Mouse (Mus musculus) forebrain, embryonic 16.5 days (tissue): ENCODE data around the gene Ctse. TPM values are rescaled to one million over a fixed set of nuclear protein-coding genes. Genes with fewer than 3 reads are reported as not detected.

Experiments
- ATAC-seq: fragments of 200-750 bp; cut with Nextera tagmentation; 2 replicates; pipeline ENCODE4 v1.8.0; 2017; ENCODE audit warnings: mild to moderate bottlenecking, moderate library complexity
- H3K27ac ChIP-seq: fragments of 300-500 bp; sonication (generic); 2 replicates; pipeline ENCODE4 v1.5.1; 2014; ENCODE audit warnings: low read length, control low read depth
- H3K27me3 ChIP-seq: fragments of 300-500 bp; sonication (generic); replicated peaks from 2 replicates; pipeline ENCODE4 v1.6.1; 2014; ENCODE audit warnings: low read length; ENCODE audit not compliant: control insufficient read depth, insufficient read depth
- H3K36me3 ChIP-seq: fragments of 300-500 bp; sonication (generic); 2 replicates; pipeline ENCODE4 v1.6.1; 2014; ENCODE audit not compliant: control insufficient read depth, insufficient read depth
- H3K4me1 ChIP-seq: fragments of 300-500 bp; sonication (generic); replicated peaks from 2 replicates; pipeline ENCODE4 v1.6.1; 2014; ENCODE audit warnings: low read length; ENCODE audit not compliant: control insufficient read depth, insufficient read depth
- H3K4me2 ChIP-seq: fragments of 300-500 bp; sonication (generic); 2 replicates; pipeline ENCODE4 v1.6.1; 2014; ENCODE audit warnings: mild to moderate bottlenecking, low read length, control low read depth
- H3K4me3 ChIP-seq: fragments of 300-500 bp; sonication (generic); replicated peaks from 2 replicates; pipeline ENCODE4 v1.5.1; 2014; ENCODE audit warnings: mild to moderate bottlenecking, low read length, control low read depth
- H3K9ac ChIP-seq: fragments of 300-500 bp; sonication (generic); replicated peaks from 2 replicates; pipeline ENCODE4 v1.6.1; 2014; ENCODE audit warnings: low read depth, low read length, control low read depth
- H3K9me3 ChIP-seq: fragments of 300-500 bp; sonication (generic); 2 replicates; pipeline ENCODE4 v1.6.1; 2016; ENCODE audit warnings: low read length; ENCODE audit not compliant: control insufficient read depth
- WGBS: fragments of 180-500 bp; shearing (Covaris S2); extraction: QIAGEN DNeasy Blood & Tissue Kit; methylation state at CpG from one replicate; pipeline ENCODE4 v1.1.7; 2014; 5-methylcytosine and 5-hydroxymethylcytosine counted together
- polyA plus RNA-seq: library from polyadenylated mRNA; unstranded; fragments of >200 nt; fragmentation: Nextera tagmentation; extraction: Ambion mirVana; gene quantifications from 2 replicates; pipeline ENCODE4 v1.2.1, GENCODE M21; 2015

Ctse gene
- polyA plus RNA-seq, 1 experiment from 2014 or later: not detected

GRCm38 (mm10) chr1:131663286-131663995 is 25.3 kb downstream of the Ctse start:
- no peak overlapping the region for H3K4me3 ChIP-seq
- WGBS: 87% methylated on average over 9 of the region's 9 CpGs

DNA sequence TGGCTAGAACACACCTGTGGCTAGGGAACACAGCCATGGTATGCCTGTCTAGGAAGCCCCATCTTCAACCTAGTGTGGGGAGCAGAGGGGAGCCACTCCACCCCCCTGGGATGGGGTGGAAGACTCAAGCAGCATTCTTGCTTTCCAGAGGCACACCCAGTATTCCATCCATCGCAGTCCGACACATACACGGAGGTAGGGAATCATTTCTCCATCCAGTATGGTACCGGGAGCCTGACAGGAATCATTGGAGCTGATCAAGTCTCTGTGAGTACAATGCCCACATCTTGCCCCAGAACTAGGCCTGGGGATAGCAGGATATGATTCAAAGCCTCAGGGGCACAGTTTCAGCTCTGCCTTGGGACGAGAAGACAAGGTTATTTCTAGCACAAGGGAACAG is 26.0 kb downstream of the Ctse start:
- no peak overlapping the region for H3K4me2 ChIP-seq
- H3K27me3 ChIP-seq: no peaks in the 10 kb centered on the region
- no peak overlapping the region for H3K9ac ChIP-seq
- 82% methylated on average over 5 of the region's 5 CpGs for WGBS
- H3K4me3 ChIP-seq: no peak overlapping the region
- no peaks in the 10 kb centered on the region for H3K9me3 ChIP-seq
- no peak overlapping the region for H3K27ac ChIP-seq
- H3K4me1 ChIP-seq: no peaks in the 10 kb centered on the region
- ATAC-seq: no peak
- no peaks in the 10 kb centered on the region for H3K36me3 ChIP-seq

More at GRCm38 (mm10) chr1:131663286-131663995, 25.3 kb downstream of the Ctse start:
- no peak for ATAC-seq
- no peaks in the 10 kb centered on the region for H3K27me3 ChIP-seq
- H3K4me1 ChIP-seq: no peaks in the 10 kb centered on the region
- H3K9me3 ChIP-seq: no peaks in the 10 kb centered on the region
- no peak overlapping the region for H3K4me2 ChIP-seq
- no peaks in the 10 kb centered on the region for H3K36me3 ChIP-seq
- H3K9ac ChIP-seq: no peak overlapping the region
- no peak overlapping the region for H3K27ac ChIP-seq

GRCm38 (mm10) chr1:131665886-131666285 is 27.8 kb downstream of the Ctse start:
- no peak overlapping the region for H3K27ac ChIP-seq
- H3K36me3 ChIP-seq: no peaks in the 10 kb centered on the region
- no peak overlapping the region for H3K9ac ChIP-seq
- no peaks in the 10 kb centered on the region for H3K9me3 ChIP-seq
- no peak overlapping the region for H3K4me2 ChIP-seq
- H3K4me1 ChIP-seq: no peaks in the 10 kb centered on the region
- H3K4me3 ChIP-seq: no peak overlapping the region
- ATAC-seq: no peak; the same call in 1 of the 2 replicates
- no peaks in the 10 kb centered on the region for H3K27me3 ChIP-seq
- 57% methylated on average over 1 of the region's 1 CpGs for WGBS

DNA sequence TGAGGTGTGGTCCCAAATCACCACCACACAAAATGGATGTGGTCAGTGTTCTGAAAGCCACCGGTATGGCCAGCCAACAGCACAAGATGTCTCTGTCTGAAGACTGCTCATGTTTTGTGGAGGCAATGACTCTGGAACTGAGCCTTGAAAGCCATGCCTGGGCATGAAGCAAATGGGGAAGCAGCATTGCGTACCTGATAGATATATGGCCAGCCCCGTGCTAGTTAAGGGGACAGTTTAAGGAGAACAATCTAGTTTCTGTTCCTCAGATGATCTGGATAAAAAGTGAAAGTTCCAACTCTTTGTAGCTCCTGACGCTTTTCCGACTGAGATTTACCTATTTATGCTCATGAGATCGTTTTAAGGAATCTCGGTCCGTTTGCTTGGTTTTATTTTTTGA is 33.0 kb downstream of the Ctse start:
- H3K27ac ChIP-seq: no peak overlapping the region
- no peaks in the 10 kb centered on the region for H3K36me3 ChIP-seq
- no peak overlapping the region for H3K4me2 ChIP-seq
- no peak overlapping the region for H3K9ac ChIP-seq
- ATAC-seq: no peak
- no peaks in the 10 kb centered on the region for H3K4me1 ChIP-seq
- H3K9me3 ChIP-seq: no peaks in the 10 kb centered on the region
- no peaks in the 10 kb centered on the region for H3K27me3 ChIP-seq
- 91% methylated on average over 8 of the region's 8 CpGs for WGBS
- no peak overlapping the region for H3K4me3 ChIP-seq

GRCm38 (mm10) chr1:131672361-131672760 is 34.3 kb downstream of the Ctse start:
- Histone ChIP-seq H3K36me3 (no peaks in the 10 kb centered on the region), H3K4me1 (no peaks in the 10 kb centered on the region), H3K27me3 (no peaks in the 10 kb centered on the region), H3K9me3 (no peaks in the 10 kb centered on the region), H3K27ac (no peak overlapping the region), H3K9ac (no peak overlapping the region), H3K4me2 (no peak overlapping the region), H3K4me3 (no peak overlapping the region)
- no peak for ATAC-seq
- WGBS: 88% methylated on average over 7 of the region's 7 CpGs

DNA sequence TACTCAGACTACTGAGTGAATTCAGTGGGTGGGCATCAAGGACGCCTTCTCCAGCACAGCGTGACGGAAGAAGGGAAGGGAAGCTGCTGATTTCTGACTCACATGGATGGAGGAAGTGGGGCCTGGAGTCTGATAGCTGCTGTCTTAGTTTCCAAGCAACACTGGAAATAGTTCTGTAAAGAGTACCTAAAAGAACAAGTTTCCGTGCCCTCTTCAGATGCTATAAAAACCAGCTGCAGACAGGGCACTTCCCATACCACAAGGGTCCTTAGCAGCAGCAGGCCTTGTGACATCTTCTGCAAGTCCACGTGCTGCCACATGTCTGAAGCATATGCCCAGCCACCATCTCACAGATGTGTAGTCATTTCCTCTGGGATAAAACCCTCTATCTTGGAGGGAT is 41.5 kb downstream of the Ctse start:
- Histone ChIP-seq H3K4me2 (no peak overlapping the region), H3K9ac (no peak overlapping the region), H3K4me1 (no peaks in the 10 kb centered on the region), H3K27ac (no peak overlapping the region), H3K4me3 (no peak overlapping the region), H3K9me3 (no peaks in the 10 kb centered on the region), H3K27me3 (no peaks in the 10 kb centered on the region), H3K36me3 (no peaks in the 10 kb centered on the region)
- ATAC-seq: no peak
- 88% methylated on average over 5 of the region's 5 CpGs for WGBS

DNA sequence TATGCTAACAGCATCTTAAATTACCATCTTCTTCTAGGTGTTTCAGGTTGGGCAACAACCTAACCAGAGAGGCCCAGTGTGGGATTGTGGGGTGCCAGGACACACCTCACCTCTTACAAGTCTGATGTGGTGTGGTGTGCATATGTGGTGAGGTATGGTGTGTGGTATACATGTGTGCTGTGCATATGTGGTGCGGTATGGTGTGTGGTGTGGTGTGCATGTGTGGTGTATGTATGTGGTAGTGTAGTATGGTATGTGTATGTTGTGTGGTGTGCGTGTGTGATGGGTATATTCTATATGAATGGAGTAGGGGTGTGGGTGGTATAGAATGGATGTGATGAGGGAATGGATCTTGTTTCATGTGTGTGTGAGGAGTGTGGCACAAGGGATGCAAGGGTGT is 49.6 kb downstream of the Ctse start:
- H3K27ac ChIP-seq: no peak overlapping the region
- H3K9ac ChIP-seq: no peak overlapping the region
- H3K9me3 ChIP-seq: no peaks in the 10 kb centered on the region
- H3K4me2 ChIP-seq: no peak overlapping the region
- WGBS: 91% methylated on average over 2 of the region's 2 CpGs
- no peaks in the 10 kb centered on the region for H3K4me1 ChIP-seq
- ATAC-seq: no peak
- no peak overlapping the region for H3K4me3 ChIP-seq
- H3K36me3 ChIP-seq: no peaks in the 10 kb centered on the region
- H3K27me3 ChIP-seq: no peaks in the 10 kb centered on the region

DNA sequence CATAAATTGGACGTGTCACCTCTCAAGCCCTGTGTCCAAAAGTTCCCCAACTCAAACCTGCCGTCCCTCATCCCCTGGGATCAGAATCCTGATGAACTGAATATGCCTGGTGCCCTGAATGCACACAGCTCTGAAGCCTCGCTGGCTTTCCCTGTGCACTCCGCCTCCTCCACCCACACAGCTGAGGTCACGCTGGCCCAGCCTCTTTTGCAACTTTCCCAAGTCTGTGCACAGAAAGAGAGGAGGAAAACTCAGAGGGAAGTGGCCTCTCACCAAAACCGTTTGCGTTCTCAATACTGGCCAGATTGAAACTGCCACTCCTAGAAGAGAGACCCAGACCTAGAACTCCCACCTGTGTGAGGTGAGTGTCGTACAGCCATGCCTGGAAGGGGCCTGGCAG is 50.4 kb downstream of the Ctse start, which contains the start of gene Rab7b:
Rab7b (plus strand) TSS at position 221 of the 400 bp plus-strand sequence.
- 66% methylated on average over 8 of the region's 8 CpGs for WGBS
- Histone ChIP-seq H3K4me3 (no peak within 1 kb of the TSS), H3K27ac (no peak within 1 kb of the TSS), H3K4me1 (no peaks in the 10 kb centered on the region), H3K4me2 (no peak within 1 kb of the TSS), H3K9me3 (no peaks in the 10 kb centered on the region), H3K9ac (no peak within 1 kb of the TSS), H3K27me3 (no peaks in the 10 kb centered on the region), H3K36me3 (no peaks in the 10 kb centered on the region)
- ATAC-seq: no peak

DNA sequence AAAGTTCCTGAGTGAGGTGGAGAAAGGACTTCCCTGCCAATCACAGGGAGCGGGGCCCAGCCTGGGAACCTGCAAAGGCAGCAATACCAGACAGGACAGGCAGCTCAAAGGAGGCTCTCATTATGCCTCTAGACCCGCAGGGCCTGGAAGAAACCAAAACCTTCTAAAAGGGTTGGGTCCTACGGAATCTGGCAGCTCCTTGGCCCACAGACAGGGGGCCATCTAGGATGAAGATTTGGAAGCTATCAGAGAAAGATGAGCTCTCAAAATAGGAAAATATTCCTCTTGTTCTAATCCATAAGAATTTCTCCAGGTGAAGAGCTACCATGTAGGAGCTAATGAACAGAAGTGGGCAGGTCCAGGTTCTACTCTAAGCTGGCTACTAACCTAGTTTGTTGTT is 50.9 kb downstream of the Ctse start:
- H3K4me1 ChIP-seq: no peaks in the 10 kb centered on the region
- H3K27ac ChIP-seq: no peak overlapping the region
- no peak overlapping the region for H3K9ac ChIP-seq
- ATAC-seq: no peak
- WGBS: 72% methylated on average over 3 of the region's 3 CpGs
- no peak overlapping the region for H3K4me3 ChIP-seq
- H3K27me3 ChIP-seq: no peaks in the 10 kb centered on the region
- no peaks in the 10 kb centered on the region for H3K9me3 ChIP-seq
- H3K4me2 ChIP-seq: no peak overlapping the region
- no peaks in the 10 kb centered on the region for H3K36me3 ChIP-seq

- no peak overlapping the region for H3K4me3 ChIP-seq
- H3K36me3 ChIP-seq: no peaks in the 10 kb centered on the region
- H3K4me2 ChIP-seq: no peak overlapping the region
- ATAC-seq: no peak
- H3K9me3 ChIP-seq: no peaks in the 10 kb centered on the region
- no peak overlapping the region for H3K9ac ChIP-seq
- no peaks in the 10 kb centered on the region for H3K4me1 ChIP-seq
- H3K27me3 ChIP-seq: no peaks in the 10 kb centered on the region
- H3K27ac ChIP-seq: no peak overlapping the region
- WGBS: 75% methylated on average over 5 of the region's 5 CpGs
These were observed 51.8 kb downstream of the Ctse start for GRCm38 (mm10) chr1:131689899-131690298.
